Mouse (Mus musculus): ENCODE measurements around the gene Zfp874b.

- TF ChIP-seq POLR2A (IDR thresholded peaks at IDR 0.05; ENCODE audit: low read depth, low read length) (no peak), CTCF (conservative IDR thresholded peaks at IDR 0.05; ENCODE audit: insufficient read depth, insufficient read length, low read depth, low read length) (no peak)
These were observed 360 bp upstream of the Zfp874b start for GRCm38 (mm10) chr13:67484424-67484811.
